Mouse (Mus musculus): ENCODE results near the gene Map2k6.

GRCm38 (mm10) chr11:110369312-110370019 lies 29.5 kb upstream of the Map2k6 start:
- TF ChIP-seq POLR2A (IDR thresholded peaks at IDR 0.05; ENCODE audit: control insufficient read depth, extremely low read depth, insufficient read depth, low read length, poor library complexity) (no peak), CTCF (IDR thresholded peaks at IDR 0.05; ENCODE audit: borderline replicate concordance, control insufficient read depth, extremely low read depth, insufficient read depth, low read length, poor library complexity) (no peak)
